Mouse (Mus musculus) gastrocnemius, postnatal 25 days (tissue): ENCODE data around the gene Dll1. TPM values are rescaled to one million over a fixed set of nuclear protein-coding genes. Genes with fewer than 3 reads are reported as not detected.

Experiments used
- DNase-seq: peaks from one replicate; pipeline ENCODE4 v3.0.0; 2022
- total RNA-seq, 2 experiments: library from RNA; stranded (reverse); gene quantifications; 1 replicate in 1 of 2; 2 replicates in 1 of 2; pipeline ENCODE4 v1.2.3; 2021

Gene Dll1
- total RNA-seq, 2 experiments from 2014 or later, result 3.4 to 3.8 TPM

DNA sequence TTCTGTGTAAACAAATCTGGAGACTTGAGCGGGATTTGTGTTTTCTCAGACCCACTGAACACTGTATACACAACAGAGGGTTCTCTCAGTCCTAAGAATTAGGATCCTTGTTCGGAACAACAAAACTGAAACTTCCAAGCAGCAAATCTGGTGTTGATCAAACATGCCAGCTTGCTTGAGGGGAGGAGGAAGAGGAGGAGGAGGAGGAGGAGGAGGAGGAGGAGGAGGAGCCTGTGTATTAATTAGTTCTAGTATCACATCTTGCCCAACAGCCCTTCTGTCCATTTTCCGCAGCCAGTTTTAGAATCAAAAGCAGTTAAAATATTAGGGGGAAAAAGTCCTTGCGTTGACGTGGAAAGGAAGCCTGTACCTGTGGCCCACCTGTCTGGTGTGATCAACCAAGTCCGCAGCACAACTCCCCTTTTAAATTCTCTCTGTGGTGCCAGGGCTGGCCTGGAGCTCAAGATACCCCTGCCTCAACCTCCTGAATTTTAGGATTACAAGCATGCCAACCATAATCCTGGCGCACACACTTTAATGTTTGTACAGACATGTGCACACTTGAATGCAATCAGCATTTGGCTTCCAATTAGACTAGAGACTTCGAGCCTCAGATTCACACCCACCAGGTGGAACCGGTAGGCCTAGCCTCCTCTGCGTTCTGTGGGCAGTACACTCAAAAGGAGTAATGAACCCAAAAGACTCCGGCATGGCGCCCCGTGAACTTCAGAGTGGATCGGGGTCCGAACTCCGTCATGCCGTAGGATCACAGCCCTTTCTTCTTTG, 3.3 kb upstream of the Dll1 start:
- DNase-seq, result no peak

DNA sequence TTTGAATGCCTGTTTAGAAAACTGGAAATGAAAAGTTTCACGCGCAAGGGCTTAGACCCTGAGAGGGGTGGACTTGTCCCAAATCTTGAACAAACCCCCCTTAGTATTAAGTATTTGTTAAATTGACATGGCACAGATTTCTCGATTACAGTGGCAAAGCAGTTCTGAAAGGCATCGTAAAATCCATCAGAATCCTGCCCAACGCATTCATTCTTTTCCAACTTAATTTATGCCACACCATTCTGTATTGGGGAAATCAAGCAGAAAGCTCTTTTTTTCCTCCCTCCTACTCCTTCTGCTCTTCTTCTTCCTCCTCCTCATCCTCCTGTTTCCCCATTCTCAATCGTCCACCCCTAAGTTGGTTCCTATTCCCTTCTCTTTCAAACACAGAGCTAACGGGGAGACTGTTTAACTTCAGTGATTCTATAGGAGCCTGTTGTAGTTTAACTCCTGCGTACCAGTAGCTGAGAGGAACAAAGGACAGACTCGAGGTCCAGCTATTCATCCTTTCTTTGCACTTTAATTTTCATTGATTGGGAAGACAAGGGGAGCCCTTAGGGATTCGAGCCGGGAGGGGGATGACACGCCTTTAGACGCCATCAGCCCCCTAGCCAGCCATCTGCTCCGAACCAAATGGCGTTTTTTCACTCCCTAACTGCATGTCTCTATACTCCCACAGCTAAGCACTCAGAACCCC, 1.9 kb upstream of the Dll1 start:
- DNase-seq, result no peak

DNA sequence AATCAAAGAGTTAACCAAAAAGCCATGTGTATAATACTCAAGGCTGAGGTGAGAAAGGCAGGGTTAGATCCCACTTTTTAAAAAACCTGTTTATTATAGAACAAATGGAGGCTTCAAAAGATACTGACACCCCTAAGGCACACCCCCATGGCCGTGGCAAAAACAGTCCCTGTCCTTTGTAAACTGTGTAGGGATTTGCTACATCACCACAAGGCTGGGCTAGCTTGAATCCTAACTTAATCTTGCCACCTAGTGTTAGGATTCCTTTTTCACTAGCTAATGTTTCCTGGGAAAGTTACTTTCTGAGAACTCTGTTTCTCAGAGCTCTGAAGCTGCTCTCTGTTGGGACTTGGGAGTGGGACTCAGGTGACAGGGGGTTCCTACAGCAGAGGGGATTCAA, 1.2 kb upstream of the Dll1 start:
- no peak for DNase-seq

DNA sequence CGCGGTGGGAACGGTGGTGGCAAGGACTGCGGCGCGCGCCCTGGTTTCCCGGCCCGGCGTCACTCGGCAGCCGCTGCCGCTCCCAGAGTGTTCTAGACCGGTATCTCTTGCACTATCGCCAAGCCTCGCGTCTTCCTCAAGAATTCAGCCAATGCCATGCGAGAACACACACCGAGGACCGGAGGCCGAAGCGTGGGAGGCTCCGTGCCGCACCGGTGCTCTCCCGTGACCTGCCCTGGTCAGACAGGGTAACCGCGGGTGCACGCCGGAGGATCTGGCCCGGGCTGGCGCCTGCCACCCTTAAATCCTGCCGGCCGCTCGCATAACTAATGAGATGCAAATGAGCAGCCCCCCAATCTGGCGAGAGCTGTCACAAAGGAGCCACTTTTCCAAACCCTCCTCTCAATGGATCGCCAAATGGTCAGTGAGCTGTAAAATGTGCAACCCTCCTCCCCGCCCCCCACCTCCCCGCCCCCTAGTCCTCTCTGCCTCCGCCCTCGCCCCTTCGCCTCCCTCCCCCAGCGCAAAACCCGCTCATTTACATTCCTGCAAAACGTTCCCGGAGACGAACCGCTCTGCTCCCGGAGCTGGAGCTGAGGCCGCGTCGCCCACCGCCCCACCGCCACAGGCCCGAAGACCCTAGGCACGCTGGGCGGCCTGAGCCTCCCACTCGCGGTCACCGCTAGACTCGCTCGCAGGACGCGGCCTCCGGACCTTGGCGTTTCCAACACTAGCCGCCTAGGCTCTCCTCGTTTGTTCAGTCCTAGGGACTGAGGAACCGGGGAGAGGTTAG, 775 bp downstream of the Dll1 start:
- DNase-seq, result peak; percentile 63

DNA sequence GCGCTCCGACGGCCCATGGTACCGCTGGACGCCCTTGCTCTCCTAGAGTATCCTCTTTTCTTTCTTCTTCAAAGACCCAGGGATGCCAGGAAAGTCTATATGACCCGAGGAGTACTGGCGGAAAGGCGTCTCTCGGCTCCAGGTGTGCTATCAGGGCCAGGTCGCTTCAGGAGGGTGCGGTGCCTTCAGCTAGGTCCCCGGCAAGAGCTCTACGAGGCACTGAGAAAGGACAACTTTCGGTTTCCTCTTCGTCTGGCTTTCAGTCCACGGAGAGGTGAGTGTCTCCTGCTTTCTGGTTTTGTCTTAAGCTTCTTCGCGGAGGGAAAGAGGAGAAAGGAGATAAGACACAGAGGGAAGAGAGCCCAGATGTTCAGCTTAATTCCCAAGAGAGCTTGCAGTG, 1.4 kb downstream of the Dll1 start:
- no peak for DNase-seq

DNA sequence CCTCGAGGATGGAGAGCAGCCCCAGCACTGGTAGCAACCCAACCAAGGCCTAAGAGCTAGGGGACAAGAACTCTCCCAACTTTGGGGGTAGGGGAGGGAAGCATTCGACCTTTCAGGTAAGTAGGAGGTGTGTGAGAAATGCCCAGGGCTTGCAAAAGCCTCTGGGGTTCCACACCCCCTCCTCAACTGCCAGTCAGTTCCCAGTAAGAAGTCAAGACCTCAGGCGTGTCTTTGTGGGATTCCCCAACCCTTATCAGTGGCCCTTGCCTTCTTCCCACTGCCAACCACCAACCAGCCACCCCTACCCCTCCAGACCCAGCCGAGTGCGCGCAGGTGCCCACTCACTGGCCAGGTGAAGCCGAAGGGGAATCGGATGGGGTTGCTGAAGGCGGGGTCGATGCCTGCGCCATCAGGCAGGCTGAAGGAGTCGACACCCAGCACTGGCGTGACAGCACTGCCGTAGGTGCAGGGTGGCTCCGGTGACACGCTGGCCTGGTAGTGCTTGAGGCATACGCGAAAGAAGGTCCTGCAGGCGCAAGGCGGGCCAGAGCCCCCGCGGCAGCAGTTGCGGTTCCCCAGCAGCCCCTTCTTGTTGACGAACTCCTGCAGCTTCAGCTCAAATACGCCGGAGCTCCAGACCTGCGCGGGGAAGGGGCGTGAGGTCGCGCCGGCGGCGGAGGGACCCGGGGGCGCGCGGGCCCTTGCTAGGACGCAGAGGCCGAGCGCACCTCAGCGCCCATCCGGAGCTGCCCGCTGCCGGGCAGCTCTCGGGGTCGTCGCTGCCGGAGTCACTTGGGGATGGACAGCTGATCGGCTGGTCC, 2.1 kb downstream of the Dll1 start:
- DNase-seq, result no peak

DNA sequence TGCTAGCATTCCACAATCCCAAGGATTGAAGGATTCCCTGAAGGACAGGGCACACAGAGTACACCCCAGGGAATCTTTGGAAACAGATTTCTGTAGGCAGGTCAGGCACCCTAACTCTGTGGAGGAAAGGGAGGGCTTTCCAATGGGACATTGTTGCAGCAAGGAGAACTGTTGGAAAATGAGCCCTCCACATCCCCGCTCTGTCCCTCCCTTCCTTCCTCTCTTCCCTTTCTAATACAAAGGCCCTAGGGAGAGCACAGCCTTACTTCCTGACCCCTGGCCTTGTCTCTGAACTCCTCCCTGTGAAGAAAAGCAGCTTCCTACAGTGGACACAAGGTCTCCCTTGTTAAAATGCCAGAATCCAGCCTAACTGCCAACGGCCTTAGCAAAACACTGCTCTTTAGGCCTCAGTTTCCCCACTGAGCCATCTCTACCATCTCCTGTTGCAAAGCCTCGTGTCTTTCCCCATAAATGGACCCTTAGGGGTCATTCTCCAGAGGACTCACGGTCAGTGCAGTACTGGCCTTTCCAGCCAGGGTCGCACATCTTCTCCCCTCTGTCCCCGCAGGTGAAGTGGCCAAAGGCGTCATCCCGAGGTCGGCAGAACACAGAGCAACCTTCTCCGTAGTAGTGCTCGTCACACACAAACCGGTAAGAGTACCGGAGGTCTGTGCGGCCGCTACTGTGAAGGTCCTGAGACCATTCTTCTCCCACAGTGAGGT, 3.6 kb downstream of the Dll1 start:
- no peak for DNase-seq

DNA sequence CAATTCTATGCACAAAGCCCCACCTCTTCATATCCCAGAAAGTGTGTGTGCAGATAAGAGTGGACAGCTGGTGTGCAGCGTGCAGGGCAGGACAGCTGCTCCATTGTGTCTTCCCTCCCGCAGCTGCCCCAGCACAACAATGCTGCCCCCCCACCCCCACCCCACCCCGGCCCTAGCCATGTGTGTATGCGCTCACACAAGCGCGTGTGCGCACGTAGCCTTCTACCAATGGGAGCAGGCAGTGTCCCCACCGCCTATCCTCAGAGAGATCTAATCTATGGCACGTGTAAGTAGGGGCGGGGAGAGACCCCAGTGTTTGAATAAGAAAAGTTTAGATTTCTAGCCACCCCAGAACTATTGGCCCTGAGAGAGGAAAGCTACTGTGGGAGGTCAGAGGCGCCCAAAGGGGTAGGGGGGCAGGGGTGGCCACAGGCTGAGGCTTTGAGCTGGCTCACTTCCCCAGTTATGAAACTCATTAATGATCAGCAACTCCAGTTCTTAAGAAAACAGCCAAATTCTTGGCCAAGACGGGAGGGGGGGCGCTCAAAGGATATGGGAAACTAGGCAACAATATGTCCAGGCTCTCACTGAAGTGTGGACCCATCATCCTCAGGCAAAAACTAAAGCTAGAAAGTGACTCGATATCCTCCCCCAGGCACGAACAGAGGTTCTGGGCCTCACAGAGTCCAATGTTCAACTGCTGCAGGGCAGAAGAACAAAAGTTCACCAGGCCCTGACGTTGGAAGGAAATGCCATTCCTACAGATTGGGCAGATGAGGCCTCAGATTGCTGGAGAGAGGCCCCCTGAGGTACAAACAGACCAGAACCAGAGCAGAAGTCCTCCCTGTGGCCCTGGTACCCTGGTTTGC, 4.5 kb downstream of the Dll1 start:
- DNase-seq, result no peak

DNA sequence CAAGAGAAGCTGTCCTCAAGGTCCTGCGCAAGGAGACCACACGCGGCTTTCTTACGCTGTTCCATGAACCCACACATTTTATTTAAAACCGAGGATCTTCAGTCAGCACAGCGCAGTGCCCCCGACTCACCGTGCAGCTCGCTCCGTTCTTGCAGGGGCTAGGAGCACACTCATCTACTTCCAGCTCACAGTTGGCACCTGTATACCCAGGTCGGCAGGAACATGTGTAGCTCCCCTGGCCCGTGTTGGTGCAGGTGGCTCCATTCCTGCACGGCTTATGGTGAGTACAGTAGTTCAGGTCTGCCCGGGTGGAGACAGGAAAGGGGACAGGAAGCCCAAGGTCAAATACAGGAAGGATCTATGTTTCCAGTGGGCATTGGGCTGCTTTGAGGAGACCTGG, 6.3 kb downstream of the Dll1 start:
- no peak for DNase-seq

DNA sequence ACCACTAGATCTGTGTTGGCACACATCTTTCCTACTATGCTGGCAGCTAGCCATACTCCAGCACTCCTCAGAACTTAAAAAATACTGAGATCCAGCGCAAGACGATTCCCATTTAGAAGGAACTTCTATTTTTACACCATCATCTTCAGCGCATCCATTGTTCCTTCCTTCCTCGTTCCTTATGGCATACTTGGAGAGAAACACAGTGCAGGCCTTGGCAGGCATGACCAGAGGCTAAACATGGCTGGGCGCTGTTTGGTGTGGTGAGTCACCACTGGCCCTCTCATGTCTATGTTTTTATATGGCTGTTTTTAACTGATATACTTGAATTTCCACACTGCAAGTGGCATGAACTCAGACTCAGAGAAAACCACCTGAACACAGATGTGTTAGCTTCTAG, 11.0 kb downstream of the Dll1 start:
- DNase-seq, result no peak

DNA sequence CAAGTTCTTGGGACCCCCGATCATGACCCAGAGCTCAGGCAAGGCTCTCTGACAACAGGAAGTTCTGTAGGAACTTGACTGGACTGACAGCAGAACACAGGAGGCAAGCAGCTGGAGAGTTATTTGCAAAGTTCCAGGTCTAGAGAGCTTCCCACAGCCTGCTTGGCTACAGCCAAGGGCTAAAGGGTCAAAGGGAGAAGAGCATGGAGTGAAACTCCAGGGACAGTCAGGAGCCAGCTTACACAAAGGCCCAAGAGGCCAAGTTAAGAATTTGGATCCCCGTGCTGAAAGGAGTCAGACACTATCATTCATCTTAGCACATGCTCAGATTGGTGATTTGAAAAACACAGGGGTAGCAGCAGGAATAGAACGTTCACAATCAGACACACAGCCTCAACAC, 13.0 kb downstream of the Dll1 start:
- no peak for DNase-seq

DNA sequence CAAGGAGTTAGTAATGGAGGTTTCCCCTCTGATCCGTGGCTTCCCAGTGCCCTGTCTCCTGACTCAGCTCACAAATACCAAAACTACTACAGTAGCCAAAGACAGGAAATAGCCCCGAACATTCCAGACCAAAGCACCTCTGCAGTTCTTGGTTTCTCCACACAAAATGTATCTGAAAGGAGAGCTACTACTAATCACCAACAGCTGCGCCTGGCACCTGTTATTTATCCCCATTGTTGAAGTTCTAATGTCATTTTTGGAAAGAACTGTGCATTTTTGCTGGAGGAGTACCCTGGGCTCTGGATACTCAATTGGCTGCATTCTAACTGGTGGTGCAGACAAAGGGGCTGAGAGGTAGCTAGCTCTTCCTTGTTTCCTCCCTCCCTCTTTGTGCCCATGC, 19.6 kb downstream of the Dll1 start:
- DNase-seq, result no peak

DNA sequence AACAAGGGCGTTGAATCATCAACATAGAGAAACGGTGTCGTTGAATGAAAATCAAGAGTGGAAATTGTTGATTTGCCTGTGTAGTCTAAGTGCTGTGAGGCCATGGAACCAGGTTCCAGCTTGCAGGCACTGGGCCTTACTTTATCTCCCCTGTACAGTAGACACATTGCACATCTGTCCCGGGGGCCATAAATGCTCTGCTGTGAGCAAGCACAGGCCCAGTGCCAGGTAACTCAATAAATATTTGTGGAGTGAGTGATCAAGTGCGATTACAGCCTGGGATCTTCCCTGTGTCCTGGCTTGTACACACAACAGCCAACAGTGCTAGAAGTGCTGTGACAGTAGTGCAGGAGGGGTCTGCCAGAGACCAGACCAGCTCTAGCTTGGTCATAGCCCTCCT, 20.1 kb downstream of the Dll1 start:
- no peak for DNase-seq

DNA sequence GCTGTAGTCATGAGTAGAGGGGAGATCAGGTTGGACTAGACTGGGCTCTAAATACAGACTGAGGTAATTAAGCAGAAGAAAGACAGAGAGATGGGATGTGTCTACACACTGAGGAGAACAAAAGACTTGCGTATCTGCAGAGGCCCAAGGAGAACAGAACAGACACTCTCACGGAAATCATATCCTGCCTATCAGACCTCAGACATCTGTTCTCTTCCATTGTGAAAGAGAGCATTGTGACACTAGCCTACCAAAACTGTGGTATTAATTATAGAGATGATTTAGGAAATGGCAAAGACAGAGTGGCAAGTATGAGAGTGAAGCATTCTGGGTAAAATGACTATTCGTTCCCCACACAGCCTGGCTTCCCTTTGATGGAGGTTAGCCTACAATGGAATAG, 21.6 kb downstream of the Dll1 start:
- no peak for DNase-seq

DNA sequence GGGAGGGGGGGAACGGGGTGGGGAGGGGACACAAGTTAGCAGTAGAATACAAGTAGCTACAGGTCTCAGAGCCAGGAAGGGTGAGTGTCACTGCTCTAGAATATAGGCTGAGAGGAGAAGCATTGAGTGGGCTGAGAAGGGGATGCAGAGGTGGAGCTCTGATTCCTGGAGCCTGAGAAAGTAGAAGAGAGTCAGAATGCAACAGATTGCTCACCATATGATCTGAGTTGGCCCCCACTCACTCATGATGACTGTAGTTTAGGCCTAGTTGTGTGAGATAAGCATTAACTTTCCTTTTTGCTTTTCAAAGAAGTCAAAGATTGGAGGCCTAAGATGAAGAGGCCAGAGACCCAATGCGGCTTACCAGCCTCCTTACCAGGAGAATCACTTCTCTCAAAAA, 22.7 kb downstream of the Dll1 start:
- no peak for DNase-seq

DNA sequence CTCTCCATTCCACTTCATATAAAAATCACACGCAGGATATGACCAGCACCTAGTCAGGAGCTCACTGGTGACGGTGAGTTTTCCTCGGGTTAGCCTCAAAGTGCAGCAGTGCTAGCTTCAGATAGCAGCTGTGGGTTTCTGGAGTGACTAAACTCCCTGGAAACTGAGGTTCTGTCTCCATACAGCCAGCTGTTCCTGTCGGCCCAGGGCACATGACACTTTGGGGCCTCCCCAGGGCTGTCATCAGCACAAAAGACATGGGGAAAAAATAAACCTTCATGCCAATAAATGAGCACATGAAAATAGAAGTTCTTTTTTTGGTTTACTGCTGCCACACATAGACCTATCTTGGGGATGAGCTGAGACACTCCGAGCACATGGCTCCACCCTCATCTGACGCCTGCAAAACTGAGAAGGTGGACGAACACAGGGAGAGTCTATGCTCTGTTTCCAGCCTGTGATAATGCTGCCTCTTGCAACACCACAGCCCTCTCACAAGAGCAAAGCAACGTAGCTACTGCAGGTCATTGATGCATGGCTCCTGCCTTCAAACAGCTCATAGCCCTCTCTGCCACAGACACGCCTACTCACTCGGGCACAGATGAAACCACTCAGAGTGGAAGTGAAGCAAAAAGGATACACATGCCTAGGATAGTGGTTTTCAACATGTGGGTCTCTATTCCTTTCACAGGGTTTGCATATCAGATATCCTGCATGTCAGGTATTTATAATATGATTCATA, 23.6 kb downstream of the Dll1 start:
- DNase-seq, result no peak

DNA sequence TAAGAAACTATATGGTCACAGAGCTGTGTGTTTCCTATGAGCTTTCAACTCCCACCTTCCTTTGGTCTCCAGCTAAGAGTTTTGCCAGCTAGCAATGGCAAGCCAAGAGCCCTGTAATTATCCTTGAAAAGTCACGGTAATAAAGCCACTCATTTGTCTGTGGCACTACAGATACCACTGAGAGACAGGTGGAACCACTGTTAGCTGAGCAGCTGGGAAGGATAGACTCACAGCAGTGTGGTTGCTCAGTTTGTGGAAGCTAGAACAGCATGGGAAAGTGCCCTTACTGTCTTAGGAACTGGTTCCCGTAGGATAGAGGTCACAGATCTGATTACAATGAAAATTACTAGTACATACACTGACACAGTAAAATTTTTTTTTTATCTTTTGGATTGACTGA, 26.5 kb downstream of the Dll1 start:
- DNase-seq, result no peak

DNA sequence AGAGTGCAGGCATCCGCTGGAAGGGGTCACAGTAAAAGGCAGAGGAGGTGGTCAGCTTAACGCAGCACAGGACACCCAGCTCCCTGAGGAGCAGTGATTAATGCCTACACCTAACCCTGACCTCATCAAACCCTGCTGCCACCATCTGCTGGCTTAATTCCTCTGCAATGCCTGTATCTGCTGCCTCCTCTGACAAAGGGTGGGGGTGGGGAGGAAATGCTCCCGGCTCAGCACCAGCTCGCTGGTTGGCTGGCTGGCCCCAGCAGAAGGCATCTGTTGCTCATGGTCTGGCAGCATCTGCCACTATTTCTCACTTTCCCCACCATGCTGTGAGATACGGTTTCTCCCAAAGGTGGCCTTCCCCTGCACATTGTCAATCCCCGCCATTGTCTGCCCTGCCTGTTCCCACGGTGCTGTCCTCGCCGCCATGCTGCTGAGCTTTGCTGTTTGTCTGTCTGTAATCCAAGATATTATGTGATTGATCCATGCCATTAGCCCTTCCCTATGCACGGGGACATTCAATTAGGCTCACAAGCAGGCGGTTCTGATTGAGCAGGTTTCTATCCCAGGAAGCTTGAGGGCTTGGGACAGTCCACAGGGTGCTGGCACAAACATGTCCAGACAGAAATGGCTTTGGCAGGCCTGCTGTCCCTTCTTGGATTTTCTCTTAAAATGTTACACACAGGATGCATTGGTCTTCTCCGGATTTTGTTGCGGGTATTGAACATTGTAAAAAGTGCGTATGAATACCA, 33.4 kb downstream of the Dll1 start:
- no peak for DNase-seq

DNA sequence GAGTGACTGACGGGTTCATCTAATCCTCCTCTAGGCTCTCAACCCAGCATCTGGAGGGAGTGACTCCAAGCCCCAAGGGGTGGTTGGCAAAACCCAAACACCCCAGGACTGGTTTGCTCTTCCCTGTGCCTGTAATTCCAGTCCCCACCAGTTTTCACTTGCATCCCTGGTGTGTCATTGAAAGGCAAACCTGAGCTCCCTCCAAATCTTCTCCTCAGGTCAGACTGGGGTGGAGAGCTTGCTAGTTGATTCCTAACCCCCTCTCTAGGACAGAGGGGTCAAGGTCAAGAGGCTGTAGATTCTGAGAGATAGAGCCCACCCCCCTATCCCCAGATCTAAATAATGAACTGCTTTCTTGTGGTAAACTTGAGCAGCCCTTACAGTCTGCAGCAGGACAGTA, 38.8 kb downstream of the Dll1 start:
- no peak for DNase-seq
